Mouse (Mus musculus): Measurements from ENCODE around the gene Dscam. TPM values are rescaled to one million over a fixed set of nuclear protein-coding genes. Genes with fewer than 3 reads are reported as not detected.
A peak's percentile ranks its signal among the peaks of the same experiment; 100 is the strongest.

The Dscam gene
- polyA plus RNA-seq, 1 experiment from 2014 or later: 2.1 TPM

DNA sequence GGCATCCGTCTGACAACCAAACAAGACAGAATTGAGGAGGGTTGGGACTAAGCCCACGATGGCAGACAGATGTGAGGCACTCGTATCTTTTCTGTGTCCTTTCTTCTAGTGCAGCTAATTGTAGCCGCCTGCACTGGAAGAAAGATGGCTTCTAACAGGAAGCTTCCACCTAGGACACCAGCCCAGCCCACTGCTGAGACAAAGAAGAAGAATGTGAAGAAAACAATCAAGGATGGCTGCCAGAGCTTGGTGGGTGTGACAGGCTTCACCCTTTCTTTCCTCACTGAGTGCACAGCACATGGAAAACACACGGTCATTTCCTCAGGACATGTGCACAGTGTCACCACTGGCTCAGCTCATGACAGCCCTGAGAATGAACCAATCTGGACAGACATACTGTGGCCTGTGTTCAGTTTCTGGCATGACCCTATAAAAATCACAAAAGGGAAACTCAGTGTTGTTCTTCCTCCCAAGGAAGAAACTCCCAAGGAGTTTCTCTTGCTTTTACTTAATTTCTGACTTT is 411.4 kb downstream of the Dscam start:
- no peak overlapping the region for H3K27ac ChIP-seq
- H3K9ac ChIP-seq: no peak overlapping the region
- H3K36me3 ChIP-seq: no peaks in the 10 kb centered on the region
- ATAC-seq (ENCODE audit: low FRiP score, low read depth): no peak
- 41% methylated on average over 5 of the region's 5 CpGs for WGBS
- no peaks in the 10 kb centered on the region for H3K27me3 ChIP-seq (replicated peaks)
- no peak overlapping the region for H3K4me3 ChIP-seq
- no peaks in the 10 kb centered on the region for H3K9me3 ChIP-seq
- H3K4me2 ChIP-seq (replicated peaks): no peak overlapping the region
- peaks cover 28% of the 10 kb centered on the region for H3K4me1 ChIP-seq

- H3K9ac ChIP-seq: no peak overlapping the region
- no peaks in the 10 kb centered on the region for H3K9me3 ChIP-seq
- H3K4me3 ChIP-seq: no peak overlapping the region
- no peaks in the 10 kb centered on the region for H3K36me3 ChIP-seq
- no peak overlapping the region for H3K27ac ChIP-seq
- 64% methylated on average over 3 of the region's 3 CpGs for WGBS
- no peaks in the 10 kb centered on the region for H3K27me3 ChIP-seq (replicated peaks)
- no peak overlapping the region for H3K4me2 ChIP-seq (replicated peaks)
- ATAC-seq (ENCODE audit: low FRiP score, low read depth): no peak
- H3K4me1 ChIP-seq: peaks cover 28% of the 10 kb centered on the region
These were observed 412.2 kb downstream of the Dscam start for GRCm38 (mm10) chr16:96758381-96758780.

GRCm38 (mm10) chr16:96757588-96758313 is 412.8 kb downstream of the Dscam start:
- Histone ChIP-seq H3K27me3 (replicated peaks) (no peaks in the 10 kb centered on the region), H3K4me2 (replicated peaks) (peak overlapping the region; percentile 21; the same call in 1 of the 2 replicates), H3K4me1 (peaks cover 28% of the 10 kb centered on the region), H3K27ac (no peak overlapping the region), H3K9ac (no peak overlapping the region), H3K36me3 (no peaks in the 10 kb centered on the region), H3K4me3 (no peak overlapping the region), H3K9me3 (no peaks in the 10 kb centered on the region)
- peak; percentile 49; the same call in 1 of the 2 replicates for ATAC-seq (ENCODE audit: low FRiP score, low read depth)
- WGBS: 7% methylated on average over 9 of the region's 9 CpGs

DNA sequence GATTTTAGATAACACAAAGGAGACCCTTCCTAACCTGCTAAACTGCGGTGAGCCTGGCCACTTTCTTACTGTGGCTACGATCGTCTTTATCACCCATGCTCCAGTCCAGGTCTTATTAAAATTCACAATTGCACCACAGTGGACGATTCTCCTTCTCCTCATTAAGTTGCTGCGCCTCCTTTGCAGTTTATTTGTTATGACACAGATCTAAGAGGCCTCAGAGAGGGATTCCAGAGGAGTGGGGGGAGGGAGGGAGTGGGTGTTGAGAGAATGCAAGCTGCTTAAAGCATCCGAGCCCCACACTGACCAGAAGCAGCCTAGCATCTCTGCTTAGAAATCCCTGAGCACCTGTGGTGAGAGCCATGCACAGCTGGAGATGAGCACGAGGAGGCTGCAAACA is 413.6 kb downstream of the Dscam start:
- no peak overlapping the region for H3K27ac ChIP-seq
- H3K4me1 ChIP-seq: peaks cover 28% of the 10 kb centered on the region
- H3K4me3 ChIP-seq: no peak overlapping the region
- no peaks in the 10 kb centered on the region for H3K36me3 ChIP-seq
- H3K4me2 ChIP-seq (replicated peaks): peak overlapping the region; percentile 21; the same call in 1 of the 2 replicates
- 11% methylated on average over 7 of the region's 7 CpGs for WGBS
- no peaks in the 10 kb centered on the region for H3K27me3 ChIP-seq (replicated peaks)
- peak; percentile 23; the same call in 1 of the 2 replicates for ATAC-seq (ENCODE audit: low FRiP score, low read depth)
- no peaks in the 10 kb centered on the region for H3K9me3 ChIP-seq
- no peak overlapping the region for H3K9ac ChIP-seq

DNA sequence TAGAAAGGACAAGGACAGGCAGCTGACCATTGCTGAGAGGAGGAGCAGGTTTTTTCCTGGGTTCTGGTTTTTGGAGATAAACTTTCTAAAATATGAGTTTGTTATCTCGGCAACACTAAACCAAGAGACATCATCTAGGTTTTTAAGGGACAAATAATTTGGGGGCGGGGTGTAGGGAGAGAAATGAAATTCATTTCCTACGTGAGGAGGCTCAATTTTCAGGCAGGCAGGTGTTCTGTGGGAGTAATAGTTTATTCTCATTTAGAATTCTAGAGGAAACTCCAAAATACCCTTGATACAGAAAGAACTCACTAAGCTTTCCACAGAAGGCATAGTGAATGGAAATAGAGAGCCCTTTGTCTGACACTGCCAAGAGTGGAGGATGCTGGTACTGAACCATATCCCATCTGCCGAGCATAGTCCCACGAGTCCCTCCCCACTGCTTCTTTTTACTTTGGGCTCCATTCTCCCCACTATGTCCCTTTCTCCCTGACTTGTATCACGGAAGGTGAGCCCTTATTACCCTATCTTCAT is 415.5 kb downstream of the Dscam start:
- no peak overlapping the region for H3K4me2 ChIP-seq (replicated peaks)
- H3K9ac ChIP-seq: no peak overlapping the region
- no peak overlapping the region for H3K4me3 ChIP-seq
- H3K27ac ChIP-seq: no peak overlapping the region
- H3K36me3 ChIP-seq: no peaks in the 10 kb centered on the region
- WGBS: 71% methylated on average over 6 of the region's 6 CpGs
- H3K9me3 ChIP-seq: no peaks in the 10 kb centered on the region
- ATAC-seq (ENCODE audit: low FRiP score, low read depth): no peak
- H3K4me1 ChIP-seq: peaks cover 21% of the 10 kb centered on the region
- H3K27me3 ChIP-seq (replicated peaks): no peaks in the 10 kb centered on the region

DNA sequence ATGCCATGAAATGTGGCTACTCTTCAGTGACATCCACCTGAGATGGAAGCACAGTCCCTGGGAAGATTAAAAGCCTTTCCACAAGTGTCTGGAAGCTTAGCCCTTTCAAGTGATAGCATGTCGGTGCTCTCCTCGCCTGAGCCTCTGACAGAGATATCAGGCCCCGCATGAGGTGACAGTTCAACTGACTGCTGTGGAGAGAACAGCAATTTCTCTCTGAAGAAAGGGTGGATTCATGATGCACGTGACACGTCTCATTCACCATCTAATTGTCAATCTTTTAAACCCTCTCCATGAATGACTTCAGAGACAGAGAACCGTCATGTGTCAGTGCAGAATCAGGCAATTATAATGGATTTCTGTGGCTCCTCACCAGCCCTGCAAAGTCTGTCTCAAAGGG is 416.2 kb downstream of the Dscam start:
- H3K36me3 ChIP-seq: no peaks in the 10 kb centered on the region
- no peaks in the 10 kb centered on the region for H3K27me3 ChIP-seq (replicated peaks)
- no peak for ATAC-seq (ENCODE audit: low FRiP score, low read depth)
- no peaks in the 10 kb centered on the region for H3K9me3 ChIP-seq
- H3K4me3 ChIP-seq: no peak overlapping the region
- WGBS: 62% methylated on average over 6 of the region's 6 CpGs
- peaks cover 21% of the 10 kb centered on the region for H3K4me1 ChIP-seq
- H3K4me2 ChIP-seq (replicated peaks): no peak overlapping the region
- no peak overlapping the region for H3K9ac ChIP-seq
- no peak overlapping the region for H3K27ac ChIP-seq

DNA sequence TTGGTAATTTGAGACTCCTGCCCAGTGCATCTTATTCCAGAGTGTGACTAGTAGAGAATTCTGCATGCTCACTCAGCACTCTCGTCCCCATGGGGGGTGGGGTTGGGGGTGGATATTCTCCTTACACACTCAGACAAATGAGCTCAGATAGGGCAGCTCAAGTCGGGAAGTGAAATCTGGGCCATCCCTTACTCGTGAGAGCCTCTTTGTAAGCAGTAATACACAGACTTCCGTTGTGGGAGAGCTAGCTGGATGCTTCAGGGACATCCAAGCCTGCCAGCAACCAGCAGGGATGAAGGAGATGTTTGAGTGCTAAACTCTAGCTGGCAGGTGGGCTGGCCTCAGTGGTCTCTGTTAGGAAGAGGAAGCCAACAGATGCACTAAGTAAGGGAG is 416.8 kb downstream of the Dscam start:
- ATAC-seq (ENCODE audit: low FRiP score, low read depth): no peak
- Histone ChIP-seq H3K4me1 (peaks cover 21% of the 10 kb centered on the region), H3K4me2 (replicated peaks) (no peak overlapping the region), H3K4me3 (no peak overlapping the region), H3K9ac (no peak overlapping the region), H3K9me3 (no peaks in the 10 kb centered on the region), H3K27ac (no peak overlapping the region), H3K36me3 (no peaks in the 10 kb centered on the region), H3K27me3 (replicated peaks) (no peaks in the 10 kb centered on the region)
- 41% methylated on average over 4 of the region's 4 CpGs for WGBS

DNA sequence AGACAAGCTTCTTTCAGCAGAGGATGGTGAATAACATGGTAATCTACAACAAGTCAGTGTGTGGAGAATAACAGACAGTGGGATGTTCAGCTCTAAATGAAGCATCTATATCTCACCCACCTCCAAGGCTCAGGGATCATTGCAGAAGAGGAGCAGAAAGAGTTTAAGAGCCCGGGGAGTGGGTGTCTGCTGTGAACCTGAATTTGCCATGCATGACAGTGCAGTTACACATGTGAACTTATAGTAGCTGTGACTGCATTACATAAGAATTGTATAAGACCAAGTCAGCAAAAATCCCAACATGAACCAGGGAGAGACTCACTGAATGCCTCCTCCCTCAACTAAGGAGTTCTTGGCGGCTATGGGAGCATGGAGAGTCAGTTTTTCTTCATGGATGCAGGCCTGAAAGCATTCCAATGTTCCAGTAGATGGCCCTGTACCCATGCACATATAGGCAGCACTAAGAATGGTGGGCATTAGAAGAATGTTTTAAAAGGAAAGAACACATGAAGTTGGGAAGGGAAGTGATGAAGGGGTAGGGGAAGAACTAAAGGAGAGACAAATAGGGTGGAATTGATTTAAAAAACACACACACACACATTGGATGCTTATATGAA is 417.3 kb downstream of the Dscam start:
- H3K36me3 ChIP-seq: no peaks in the 10 kb centered on the region
- no peak for ATAC-seq (ENCODE audit: low FRiP score, low read depth)
- 75% methylated on average over 2 of the region's 2 CpGs for WGBS
- no peak overlapping the region for H3K27ac ChIP-seq
- no peaks in the 10 kb centered on the region for H3K27me3 ChIP-seq (replicated peaks)
- no peak overlapping the region for H3K4me2 ChIP-seq (replicated peaks)
- H3K4me3 ChIP-seq: no peak overlapping the region
- H3K9ac ChIP-seq: no peak overlapping the region
- peaks cover 18% of the 10 kb centered on the region for H3K4me1 ChIP-seq
- no peaks in the 10 kb centered on the region for H3K9me3 ChIP-seq

DNA sequence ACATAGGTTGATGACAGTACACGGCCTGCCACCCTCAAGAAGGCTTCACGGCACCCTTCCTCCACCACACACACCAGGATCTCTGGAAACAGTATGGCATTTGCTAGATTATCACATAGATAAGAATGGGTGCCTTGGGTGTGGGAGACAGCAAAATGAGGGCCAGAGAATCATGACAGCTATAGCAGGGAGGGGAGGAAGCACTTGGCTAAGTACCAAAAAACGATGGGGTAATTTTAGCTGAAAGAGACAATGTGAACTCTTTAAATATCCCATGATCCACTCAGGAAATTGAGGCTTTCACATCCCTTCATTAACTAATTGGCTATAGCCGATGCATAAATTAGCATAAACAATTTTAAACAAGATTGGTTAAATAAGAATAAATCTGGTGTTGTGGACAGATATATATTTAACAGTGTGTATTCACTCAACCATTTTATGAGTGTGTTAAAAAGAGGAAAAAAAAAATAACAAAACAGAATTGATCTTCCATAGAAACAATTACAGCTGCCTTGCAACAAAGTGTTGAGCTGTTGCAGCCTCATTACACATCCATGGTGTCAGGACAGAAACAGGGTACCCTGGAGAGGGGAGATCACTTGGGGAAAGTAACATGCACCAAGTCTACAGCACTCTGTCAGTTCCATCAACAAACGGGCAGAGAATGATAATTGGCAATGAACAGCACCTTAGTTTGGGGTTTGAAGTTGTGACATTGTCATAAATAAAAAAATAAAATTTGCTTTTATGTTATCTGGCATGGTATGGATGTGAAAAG is 427.9 kb downstream of the Dscam start:
- H3K9me3 ChIP-seq: no peaks in the 10 kb centered on the region
- H3K9ac ChIP-seq: no peak overlapping the region
- no peak for ATAC-seq (ENCODE audit: low FRiP score, low read depth)
- no peaks in the 10 kb centered on the region for H3K4me1 ChIP-seq
- H3K27me3 ChIP-seq (replicated peaks): no peaks in the 10 kb centered on the region
- H3K4me3 ChIP-seq: no peak overlapping the region
- no peaks in the 10 kb centered on the region for H3K36me3 ChIP-seq
- 85% methylated on average over 5 of the region's 5 CpGs for WGBS
- H3K27ac ChIP-seq: no peak overlapping the region
- no peak overlapping the region for H3K4me2 ChIP-seq (replicated peaks)

DNA sequence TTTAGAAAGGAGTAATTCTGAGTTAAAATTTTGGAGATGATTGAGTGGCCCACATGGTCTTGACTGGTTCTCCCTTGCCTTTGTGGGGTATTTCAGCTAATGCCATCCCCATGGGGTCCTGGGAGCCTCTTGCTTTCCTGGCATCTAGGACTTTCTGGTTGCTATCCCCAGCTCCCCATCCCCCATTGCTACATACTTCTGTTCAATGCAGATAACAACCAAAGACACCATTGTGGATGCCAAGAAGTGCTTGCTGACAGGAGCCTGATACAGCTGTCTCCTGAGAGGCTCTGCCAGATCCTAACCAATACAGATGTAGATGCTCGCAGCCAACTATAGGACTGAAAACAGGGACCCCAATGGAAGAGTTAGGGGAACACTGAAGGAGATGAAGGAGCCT is 429.2 kb downstream of the Dscam start:
- no peak overlapping the region for H3K9ac ChIP-seq
- H3K9me3 ChIP-seq: no peaks in the 10 kb centered on the region
- no peak overlapping the region for H3K4me2 ChIP-seq (replicated peaks)
- no peaks in the 10 kb centered on the region for H3K4me1 ChIP-seq
- no peaks in the 10 kb centered on the region for H3K36me3 ChIP-seq
- no peaks in the 10 kb centered on the region for H3K27me3 ChIP-seq (replicated peaks)
- no peak for ATAC-seq (ENCODE audit: low FRiP score, low read depth)
- H3K27ac ChIP-seq: no peak overlapping the region
- H3K4me3 ChIP-seq: no peak overlapping the region
- 92% methylated on average over 1 of the region's 1 CpGs for WGBS

DNA sequence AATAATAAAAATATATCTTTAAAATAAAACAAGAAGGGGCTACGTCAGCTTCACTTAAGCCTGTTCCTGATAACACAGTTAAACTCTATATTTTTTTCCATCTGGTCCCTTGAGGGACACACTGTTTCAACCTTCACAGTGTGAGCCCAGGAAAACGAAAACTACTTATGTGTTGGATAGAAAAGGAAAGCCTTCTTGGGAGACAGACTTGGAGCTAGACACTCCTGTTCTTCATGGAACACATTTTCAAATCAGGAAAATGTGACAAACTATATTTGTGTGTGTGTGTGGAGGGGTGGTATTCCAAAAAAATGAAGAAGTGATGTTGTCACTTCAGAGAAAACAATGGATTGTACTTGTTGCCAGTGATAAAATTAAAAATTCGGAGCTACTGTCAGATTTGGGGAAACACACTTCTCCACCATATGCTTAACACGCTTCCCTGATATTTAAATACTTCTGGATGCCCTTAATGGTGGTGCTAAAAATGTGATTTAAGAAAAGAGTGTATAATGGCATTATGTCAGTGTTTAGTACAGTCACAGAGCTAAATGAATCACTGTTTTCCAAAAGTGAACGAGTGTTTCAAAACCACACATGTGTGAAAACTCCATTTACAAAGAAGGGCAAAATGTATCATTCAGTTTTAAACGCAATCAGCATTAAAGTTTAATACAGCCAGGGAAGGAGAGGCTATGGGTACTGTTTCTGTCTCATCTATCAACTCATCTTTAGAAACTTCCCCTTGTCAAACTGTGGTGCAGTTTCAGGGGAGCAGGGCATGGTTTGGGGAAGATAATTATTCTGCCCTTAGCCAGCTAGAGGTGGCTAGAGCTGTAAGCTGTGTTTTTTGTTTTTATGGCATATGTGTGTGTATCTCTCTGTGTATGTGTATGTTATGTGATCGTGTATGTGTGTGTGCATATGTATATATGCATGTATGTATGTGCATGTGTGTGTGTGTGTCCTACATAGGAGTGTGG is 430.2 kb downstream of the Dscam start:
- 84% methylated on average over 7 of the region's 7 CpGs for WGBS
- Histone ChIP-seq H3K4me1 (no peaks in the 10 kb centered on the region), H3K36me3 (no peaks in the 10 kb centered on the region), H3K4me2 (replicated peaks) (no peak overlapping the region), H3K9me3 (no peaks in the 10 kb centered on the region), H3K9ac (no peak overlapping the region), H3K4me3 (no peak overlapping the region), H3K27ac (no peak overlapping the region), H3K27me3 (replicated peaks) (no peaks in the 10 kb centered on the region)
- ATAC-seq (ENCODE audit: low FRiP score, low read depth): no peak
